8 mouse cellular contexts compared by ENCODE assay signal in the genomic region with DNA sequence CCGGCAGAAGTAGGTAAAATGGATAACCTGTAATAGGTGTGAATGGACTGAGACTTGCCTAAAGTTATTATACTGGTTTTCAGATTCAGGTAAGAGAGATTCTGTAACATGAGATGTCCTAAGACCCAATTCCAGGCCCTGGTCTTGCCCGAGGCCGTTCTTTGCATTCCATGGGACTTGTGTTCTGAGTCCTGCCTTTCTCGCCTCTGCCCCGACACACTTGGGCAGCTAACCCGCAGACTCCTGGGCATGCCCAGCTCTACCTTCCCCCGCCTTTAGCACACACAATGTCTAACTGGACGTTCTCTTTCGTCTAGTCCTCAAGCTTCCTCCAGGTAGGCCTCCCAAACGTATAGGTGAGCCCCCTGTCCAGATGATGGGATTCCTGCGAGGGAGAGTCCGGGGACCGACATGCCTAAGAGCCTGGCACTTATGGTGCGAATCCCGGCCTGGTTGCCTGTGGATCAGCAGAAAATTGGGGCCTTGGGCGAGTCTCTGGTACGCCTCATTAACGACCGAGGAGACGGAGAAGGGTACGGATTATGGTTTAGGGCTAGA. TPM values are rescaled to one million over a fixed set of nuclear protein-coding genes. Genes with fewer than 3 reads are reported as not detected.
DNase-seq lines count a peak whose midpoint lies in the region; ATAC-seq and TF ChIP-seq lines count a peak whose summit lies in the region.

No protein-coding gene starts in this region.

- no peaks in the 10 kb centered on the region for H3K9me3 ChIP-seq in heart, embryonic 12.5 days (replicated peaks)
- no peaks in the 10 kb centered on the region for H3K9me3 ChIP-seq in MEL (replicated peaks; ENCODE audit: insufficient read depth, low read length)
- H3K9me3 ChIP-seq in forebrain, embryonic 15.5 days = no peaks in the 10 kb centered on the region

- TF ChIP-seq EP300 in MEL (IDR thresholded peaks at IDR 0.05; ENCODE audit: low read depth in 1 of 2, low read length in 2 of 2) = no peak

- H3K9ac ChIP-seq in heart, embryonic 12.5 days = peak overlapping the region; percentile 81
- peak overlapping the region; percentile 88 for H3K9ac ChIP-seq in MEL (ENCODE audit: control insufficient read depth, low read depth, low read length, poor library complexity, severe bottlenecking)
- H3K9ac ChIP-seq in forebrain, embryonic 15.5 days (replicated peaks) = peak overlapping the region; percentile 91

- H3K4me3 ChIP-seq in heart, embryonic 12.5 days = peak overlapping the region; percentile 99
- peak overlapping the region; percentile 66 to 77 for H3K4me3 ChIP-seq in MEL (ENCODE audit: control insufficient read depth in 1 of 2, insufficient read depth in 1 of 2, low read depth in 2 of 2, low read length in 2 of 2)
- H3K4me3 ChIP-seq in forebrain, embryonic 15.5 days = peak overlapping the region; percentile 100
- peak overlapping the region; percentile 67 for H3K4me3 ChIP-seq in olfactory bulb, adult 2 months (ENCODE audit: insufficient read depth, low read depth, low read length)

- no peak for DNase-seq in heart, postnatal 25 days (ENCODE audit: low spot score)
- DNase-seq in MEL (ENCODE audit: low read depth, low spot score) = no peak
- peak; percentile 51 for DNase-seq in liver
- no peak for DNase-seq in layer of hippocampus, postnatal 10 days (ENCODE audit: low spot score in 2 of 2)
- DNase-seq in left cerebral cortex, postnatal 25 days (ENCODE audit: low spot score in 2 of 2) = no peak

- peak; percentile 64 for ATAC-seq in heart, embryonic 12.5 days (ENCODE audit: insufficient number of reproducible peaks, low FRiP score)
- ATAC-seq in forebrain, embryonic 15.5 days (replicated peaks) = no peak; the same call in 1 of the 2 replicates

- intact Hi-C loops in heart, postnatal 25 days (cut with DNase I) = no loop called here
- intact Hi-C loops in left cerebral cortex, postnatal 25 days (cut with DNase I) = loop anchor here (1.0 to 5.0 kb wide), 3 partner anchors 34 to 128 kb away; a partner anchor contains a TSS

- peak overlapping the region; percentile 71 for H3K4me2 ChIP-seq in heart, embryonic 12.5 days
- peak overlapping the region; percentile 93 for H3K4me2 ChIP-seq in forebrain, embryonic 15.5 days (replicated peaks)

- no peak; a peak in 1 of 4 replicates for TF ChIP-seq POLR2A in MEL (IDR thresholded peaks at IDR 0.05; ENCODE audit: control insufficient read depth in 1 of 2, insufficient read depth in 1 of 2, low read depth in 1 of 2, low read length in 2 of 2, poor library complexity in 1 of 2)
- no peak for TF ChIP-seq POLR2A in olfactory bulb, adult 2 months (IDR thresholded peaks at IDR 0.05; ENCODE audit: insufficient read depth, low read depth, low read length)

- peak overlapping the region; percentile 86 for H3K27ac ChIP-seq in heart, embryonic 12.5 days (ENCODE audit: poor library complexity, severe bottlenecking)
- peak overlapping the region; percentile 81 for H3K27ac ChIP-seq in MEL (ENCODE audit: control insufficient read depth, low read depth, low read length)
- H3K27ac ChIP-seq in forebrain, embryonic 15.5 days (replicated peaks) = peak overlapping the region; percentile 94
- peak overlapping the region; percentile 76 for H3K27ac ChIP-seq in olfactory bulb, adult 2 months (ENCODE audit: insufficient read depth, low read depth, low read length)

- 1% methylated on average over 21 of the region's 21 CpGs for WGBS in heart, embryonic 12.5 days
- WGBS in forebrain, embryonic 15.5 days = 2% methylated on average over 21 of the region's 21 CpGs
- WGBS in olfactory bulb, adult 2 months = 3% methylated on average over 21 of the region's 21 CpGs

- H3K36me3 ChIP-seq in heart, embryonic 12.5 days = peaks cover 10% of the 10 kb centered on the region
- peaks cover 15 to 34% of the 10 kb centered on the region in 2 experiments for H3K36me3 ChIP-seq in MEL (ENCODE audit: control insufficient read depth in 1 of 2, insufficient read depth in 2 of 2, low read length in 2 of 2)
- H3K36me3 ChIP-seq in forebrain, embryonic 15.5 days = no peaks in the 10 kb centered on the region

- no peaks in the 10 kb centered on the region for H3K27me3 ChIP-seq in heart, embryonic 12.5 days (replicated peaks)
- H3K27me3 ChIP-seq in MEL (ENCODE audit: control insufficient read depth in 1 of 2, insufficient read depth in 2 of 2, low read length in 2 of 2) = no peaks in the 10 kb centered on the region
- H3K27me3 ChIP-seq in forebrain, embryonic 15.5 days = no peaks in the 10 kb centered on the region

- H3K79me2 ChIP-seq in MEL (ENCODE audit: control insufficient read depth, insufficient read depth, low read length, poor library complexity) = peaks cover 52% of the 10 kb centered on the region

- TF ChIP-seq RAD21 in MEL (IDR thresholded peaks at IDR 0.05; ENCODE audit: low read depth, low read length) = no peak

- H3K4me1 ChIP-seq in heart, embryonic 12.5 days (replicated peaks) = peaks cover 21% of the 10 kb centered on the region
- peaks cover 15 to 23% of the 10 kb centered on the region in 2 experiments for H3K4me1 ChIP-seq in MEL (ENCODE audit: control insufficient read depth in 1 of 2, insufficient read depth in 2 of 2, low read length in 2 of 2)
- H3K4me1 ChIP-seq in forebrain, embryonic 15.5 days = peaks cover 28% of the 10 kb centered on the region
- peaks cover 9% of the 10 kb centered on the region for H3K4me1 ChIP-seq in olfactory bulb, adult 2 months (ENCODE audit: control insufficient read depth, insufficient read depth, low read length)

- no peak for TF ChIP-seq CTCF in MEL (IDR thresholded peaks at IDR 0.05 in 2 of 3, conservative IDR thresholded peaks at IDR 0.05 in 1 of 3; ENCODE audit: control insufficient read depth in 1 of 3, insufficient read depth in 1 of 3, low read depth in 2 of 3, low read length in 3 of 3, poor library complexity in 1 of 3, severe bottlenecking in 1 of 3)
- no peak for TF ChIP-seq CTCF in olfactory bulb, adult 2 months (IDR thresholded peaks at IDR 0.05; ENCODE audit: insufficient read depth, low read depth, low read length)

TF ChIP-seq in MEL, 35 proteins besides CTCF, POLR2A, EP300 and RAD21 (continues in another document):
- TF ChIP-seq JUND (IDR thresholded peaks at IDR 0.05; ENCODE audit: low read depth, low read length) (no peak), CHD1 (IDR thresholded peaks at IDR 0.05; ENCODE audit: low read depth, low read length) (0 out of 2 replicates have a peak, but pooled peaks have one; percentile 73), UBTF (IDR thresholded peaks at IDR 0.05; ENCODE audit: borderline replicate concordance, insufficient read depth, low read depth, low read length) (peak; percentile 67; the same call in 1 of the 2 replicates), MXI1 (IDR thresholded peaks at IDR 0.05; ENCODE audit: low read depth, low read length) (no peak), MAX (IDR thresholded peaks at IDR 0.05; ENCODE audit: low read length) (0 out of 2 replicates have a peak, but pooled peaks have one; percentile 7), GABPA (IDR thresholded peaks at IDR 0.05; ENCODE audit: low read depth, low read length) (no peak)

RNA-seq across cellular contexts. Expression of a gene that starts 0.5 kb away (rescaled TPM):
- polyA plus RNA-seq in heart, embryonic 12.5 days (2016; fragmentation: Nextera tagmentation; extraction: Ambion mirVana) = 125 and 130 TPM in 2 replicates
- 10 to 100 TPM; 27.1 to 29.1 TPM for total RNA-seq in heart, postnatal 25 days (2021)
- total RNA-seq in MEL (2012; rRNA removed) = 130 and 150 TPM in 2 replicates
- 100 to 1,000 TPM in 1 of 2 experiments, not detected in 1; 184 TPM for polyA plus RNA-seq in MEL (2012; ENCODE audit: insufficient read depth in 1 of 2, insufficient read length in 2 of 2, low read depth in 1 of 2, low replicate concordance in 2 of 2, missing spikeins in 1 of 2)
- polyA plus RNA-seq in forebrain, embryonic 15.5 days (2015; fragmentation: Nextera tagmentation; extraction: Ambion mirVana) = 139 and 143 TPM in 2 replicates
- 159 TPM in 1 of 2 replicates, not detected in the other for polyA plus RNA-seq in olfactory bulb, adult 2 months (2012; ENCODE audit: insufficient read depth, insufficient read length, low replicate concordance, missing spikeins)
- 10 to 100 TPM; 85.3 to 98.4 TPM for total RNA-seq in layer of hippocampus, postnatal 10 days (2021)
- total RNA-seq in left cerebral cortex, postnatal 25 days (2021) = 10 to 100 TPM; 86.9 to 89.8 TPM

RNA-seq across cellular contexts. Expression of a gene that starts 34.1 kb away (rescaled TPM):
- 7.8 and 8.5 TPM in 2 replicates for polyA plus RNA-seq in heart, embryonic 12.5 days (2016; fragmentation: Nextera tagmentation; extraction: Ambion mirVana)
- total RNA-seq in heart, postnatal 25 days (2021) = 10 to 100 TPM; 24.3 to 29.7 TPM
- total RNA-seq in MEL (2012; rRNA removed) = 10.9 and 12.2 TPM in 2 replicates
- polyA plus RNA-seq in MEL (2012; ENCODE audit: insufficient read depth in 1 of 2, insufficient read length in 2 of 2, low read depth in 1 of 2, low replicate concordance in 2 of 2, missing spikeins in 1 of 2) = 100 to 1,000 TPM in 1 of 2 experiments, 10 to 100 TPM in 1; 37.1 to 317 TPM
- polyA plus RNA-seq in forebrain, embryonic 15.5 days (2015; fragmentation: Nextera tagmentation; extraction: Ambion mirVana) = 16.7 and 17.9 TPM in 2 replicates
- not detected in 2 replicates for polyA plus RNA-seq in olfactory bulb, adult 2 months (2012; ENCODE audit: insufficient read depth, insufficient read length, low replicate concordance, missing spikeins)
- total RNA-seq in layer of hippocampus, postnatal 10 days (2021) = 10 to 100 TPM; 43.4 to 44.8 TPM
- 10 to 100 TPM; 38.1 to 39.7 TPM for total RNA-seq in left cerebral cortex, postnatal 25 days (2021)

RNA-seq across cellular contexts. Expression of a gene that starts 47.2 kb away (rescaled TPM):
- polyA plus RNA-seq in heart, embryonic 12.5 days (2016; fragmentation: Nextera tagmentation; extraction: Ambion mirVana) = 0.08 TPM in 1 of 2 replicates, not detected in the other
- not detected for total RNA-seq in heart, postnatal 25 days (2021)
- not detected in 2 replicates for total RNA-seq in MEL (2012; rRNA removed)
- polyA plus RNA-seq in MEL (2012; ENCODE audit: insufficient read depth in 1 of 2, insufficient read length in 2 of 2, low read depth in 1 of 2, low replicate concordance in 2 of 2, missing spikeins in 1 of 2) = not detected
- 0.09 TPM in 1 of 2 replicates, not detected in the other for polyA plus RNA-seq in forebrain, embryonic 15.5 days (2015; fragmentation: Nextera tagmentation; extraction: Ambion mirVana)
- not detected in 2 replicates for polyA plus RNA-seq in olfactory bulb, adult 2 months (2012; ENCODE audit: insufficient read depth, insufficient read length, low replicate concordance, missing spikeins)
- under 1 TPM; 0.23 to 0.40 TPM for total RNA-seq in layer of hippocampus, postnatal 10 days (2021)
- total RNA-seq in left cerebral cortex, postnatal 25 days (2021) = 1 to 10 TPM in 1 of 2 experiments, under 1 TPM in 1; 0.71 to 1.1 TPM

RNA-seq across cellular contexts. Expression of a gene that starts 47.4 kb away (rescaled TPM):
- polyA plus RNA-seq in heart, embryonic 12.5 days (2016; fragmentation: Nextera tagmentation; extraction: Ambion mirVana) = 0.28 and 0.37 TPM in 2 replicates
- under 1 TPM; 0.36 to 0.60 TPM for total RNA-seq in heart, postnatal 25 days (2021)
- 0.10 and 0.12 TPM in 2 replicates for total RNA-seq in MEL (2012; rRNA removed)
- under 1 TPM in 1 of 2 experiments, not detected in 1; 0.14 TPM for polyA plus RNA-seq in MEL (2012; ENCODE audit: insufficient read depth in 1 of 2, insufficient read length in 2 of 2, low read depth in 1 of 2, low replicate concordance in 2 of 2, missing spikeins in 1 of 2)
- 4.7 and 5.3 TPM in 2 replicates for polyA plus RNA-seq in forebrain, embryonic 15.5 days (2015; fragmentation: Nextera tagmentation; extraction: Ambion mirVana)
- not detected in 2 replicates for polyA plus RNA-seq in olfactory bulb, adult 2 months (2012; ENCODE audit: insufficient read depth, insufficient read length, low replicate concordance, missing spikeins)
- 10 to 100 TPM; 23.2 to 24.5 TPM for total RNA-seq in layer of hippocampus, postnatal 10 days (2021)
- total RNA-seq in left cerebral cortex, postnatal 25 days (2021) = 10 to 100 TPM; 40.6 to 62.2 TPM
